Mouse (Mus musculus) hindbrain, postnatal 0 days (tissue): ENCODE data around the gene Sfn. TPM values are rescaled to one million over a fixed set of nuclear protein-coding genes. Genes with fewer than 3 reads are reported as not detected.

Source experiments
- ATAC-seq: fragments of 200-750 bp; cut with Nextera tagmentation; 2 replicates; pipeline ENCODE4 v1.8.0; 2017; ENCODE audit warnings: mild to moderate bottlenecking, moderate TSS enrichment, moderate library complexity
- DNase-seq: peaks from one replicate; pipeline ENCODE4 v3.0.0-alpha.2; 2015; ENCODE audit warnings: low spot score
- H3K27ac ChIP-seq: fragments of 300-500 bp; sonication (generic); 2 replicates; pipeline ENCODE4 v1.5.1; 2014; ENCODE audit warnings: mild to moderate bottlenecking
- H3K27me3 ChIP-seq: fragments of 300-500 bp; sonication (generic); 2 replicates; pipeline ENCODE4 v1.6.1; 2014; ENCODE audit warnings: low read length, mixed read lengths; ENCODE audit not compliant: insufficient read depth
- H3K36me3 ChIP-seq: fragments of 300-500 bp; sonication (generic); 2 replicates; pipeline ENCODE4 v1.6.1; 2014; ENCODE audit warnings: low read length, mixed read lengths; ENCODE audit not compliant: insufficient read depth
- H3K4me1 ChIP-seq: fragments of 300-500 bp; sonication (generic); 2 replicates; pipeline ENCODE4 v1.6.1; 2014; ENCODE audit warnings: antibody characterized with exemption, low read length, mixed read lengths; ENCODE audit not compliant: insufficient read depth
- H3K4me2 ChIP-seq: fragments of 300-500 bp; sonication (generic); 2 replicates; pipeline ENCODE4 v1.6.1; 2014; ENCODE audit warnings: low read depth, mild to moderate bottlenecking, low read length, moderate library complexity, mixed read lengths
- H3K4me3 ChIP-seq: fragments of 300-500 bp; sonication (generic); 2 replicates; pipeline ENCODE4 v1.5.1; 2014; ENCODE audit warnings: low read length
- H3K9ac ChIP-seq: fragments of 300-500 bp; sonication (generic); replicated peaks from 2 replicates; pipeline ENCODE4 v1.6.1; 2014; ENCODE audit warnings: mild to moderate bottlenecking, low read length, moderate library complexity, mixed read lengths
- H3K9me3 ChIP-seq: fragments of 300-500 bp; sonication (generic); 2 replicates; pipeline ENCODE4 v1.6.1; 2016; ENCODE audit warnings: low read length, mixed read lengths
- CTCF ChIP-seq: IDR thresholded peaks from 2 replicates; pipeline ENCODE4 v1.5.1; 2016; ENCODE audit warnings: antibody characterized with exemption, control low read depth, low read depth
- WGBS: fragments of 180-500 bp; shearing (Covaris S2); extraction: QIAGEN DNeasy Blood & Tissue Kit; methylation state at CpG from one replicate; pipeline ENCODE4 v1.1.7; 2014; 5-methylcytosine and 5-hydroxymethylcytosine counted together
- microRNA-seq, 2 experiments: library from miRNA; unstranded; fragments of <30 nt; microRNA quantifications; one replicate each; pipeline ENCODE4; 2016
- polyA plus RNA-seq: library from polyadenylated mRNA; unstranded; fragments of >200 nt; fragmentation: Nextera tagmentation; extraction: Ambion mirVana; gene quantifications from 2 replicates; pipeline ENCODE4 v1.2.1, GENCODE M21; 2015
- total RNA-seq: library from RNA; depleted of rRNA; stranded (reverse); fragments of >200 nt; gene quantifications from 2 replicates; pipeline ENCODE4 v1.2.3, GENCODE M21; 2014; rRNA removed

Gene Sfn
- total and polyA plus RNA-seq, 2 experiments from 2014 or later: 1.4 to 2.8 TPM

GRCm38 (mm10) chr4:133553448-133554330 lies 48.3 kb downstream of the Sfn start:
- no peak for TF ChIP-seq CTCF
- Histone ChIP-seq H3K9me3 (no peaks in the 10 kb centered on the region), H3K4me3 (no peak overlapping the region), H3K27me3 (no peaks in the 10 kb centered on the region), H3K9ac (no peak overlapping the region), H3K4me1 (no peaks in the 10 kb centered on the region), H3K36me3 (no peaks in the 10 kb centered on the region), H3K4me2 (no peak overlapping the region), H3K27ac (no peak overlapping the region)
- no peak for ATAC-seq
- DNase-seq: no peak
- WGBS: 77% methylated on average over 19 of the region's 19 CpGs

GRCm38 (mm10) chr4:133552768-133553447 lies 49.1 kb downstream of the Sfn start, which contains the start of gene Nr0b2:
Gene Nr0b2, plus strand, starts transcription at chr4:133553376.
- no peak within 1 kb of the TSS for H3K27ac ChIP-seq
- no peaks in the 10 kb centered on the region for H3K4me1 ChIP-seq
- no peak within 1 kb of the TSS for H3K4me3 ChIP-seq
- no peak for TF ChIP-seq CTCF
- no peaks in the 10 kb centered on the region for H3K36me3 ChIP-seq
- WGBS: 64% methylated on average over 10 of the region's 10 CpGs
- DNase-seq (no peak), ATAC-seq (no peak)
- H3K9me3 ChIP-seq: no peaks in the 10 kb centered on the region
- H3K4me2 ChIP-seq: no peak within 1 kb of the TSS
- no peak within 1 kb of the TSS for H3K9ac ChIP-seq
- H3K27me3 ChIP-seq: no peaks in the 10 kb centered on the region

- H3K4me1 ChIP-seq: no peaks in the 10 kb centered on the region
- H3K4me2 ChIP-seq: no peak overlapping the region
- no peak overlapping the region for H3K27ac ChIP-seq
- 67% methylated on average over 1 of the region's 1 CpGs for WGBS
- no peak for TF ChIP-seq CTCF
- H3K27me3 ChIP-seq: no peaks in the 10 kb centered on the region
- DNase-seq (no peak), ATAC-seq (no peak)
- H3K4me3 ChIP-seq: no peak overlapping the region
- H3K36me3 ChIP-seq: no peaks in the 10 kb centered on the region
- H3K9ac ChIP-seq: no peak overlapping the region
- no peaks in the 10 kb centered on the region for H3K9me3 ChIP-seq
Measured at GRCm38 (mm10) chr4:133552029-133552428, 49.9 kb downstream of the Sfn start.

Small RNA genes lying within 50 kb of the gene (microRNA-seq; reads per million reads assigned to microRNA genes)
- gene Gm23158: 0 reads per million in 2 experiments

Other genes with a start within 250 kb of the Sfn start
- gene Wdtc1, start 248.7 kb downstream of the Sfn start, total RNA-seq: 47.7 and 51.9 TPM in 2 replicates
- 12.8 and 14.9 TPM in 2 replicates for gene Wdtc1, start 248.7 kb downstream of the Sfn start, polyA plus RNA-seq
- gene Slc9a1, start 232.5 kb downstream of the Sfn start, total RNA-seq: 21.2 and 21.7 TPM in 2 replicates
- 8.2 and 10.1 TPM in 2 replicates for gene Slc9a1, start 232.5 kb downstream of the Sfn start, polyA plus RNA-seq
- gene Tent5b, start 122.0 kb downstream of the Sfn start, total RNA-seq: 1.3 and 3.6 TPM in 2 replicates
- 0.49 and 0.55 TPM in 2 replicates for gene Tent5b, start 122.0 kb downstream of the Sfn start, polyA plus RNA-seq
- gene Trnp1, start 103.6 kb downstream of the Sfn start, total RNA-seq: 48.1 and 54.5 TPM in 2 replicates
- 20.9 and 22.0 TPM in 2 replicates for gene Trnp1, start 103.6 kb downstream of the Sfn start, polyA plus RNA-seq
- 0.11 and 0.26 TPM in 2 replicates for gene Kdf1, start 83.2 kb downstream of the Sfn start, total RNA-seq
- gene Kdf1, start 83.2 kb downstream of the Sfn start, polyA plus RNA-seq: 0.53 and 0.60 TPM in 2 replicates
- 54.1 and 70.4 TPM in 2 replicates for gene Nudc, start 56.2 kb downstream of the Sfn start, total RNA-seq
- gene Nudc, start 56.2 kb downstream of the Sfn start, polyA plus RNA-seq: 265 and 272 TPM in 2 replicates
- gene Nr0b2, start 48.8 kb downstream of the Sfn start, total RNA-seq: 0.47 TPM in 1 of 2 replicates, not detected in the other
- gene Nr0b2, start 48.8 kb downstream of the Sfn start, polyA plus RNA-seq: 0.21 and 0.26 TPM in 2 replicates
- 8.3 and 8.8 TPM in 2 replicates for gene Gpatch3, start 27.4 kb downstream of the Sfn start, total RNA-seq
- 6.1 and 6.3 TPM in 2 replicates for gene Gpatch3, start 27.4 kb downstream of the Sfn start, polyA plus RNA-seq
- 20.0 and 32.2 TPM in 2 replicates for gene Gpn2, start 17.8 kb downstream of the Sfn start, total RNA-seq
- gene Gpn2, start 17.8 kb downstream of the Sfn start, polyA plus RNA-seq: 16.9 and 18.6 TPM in 2 replicates
- gene Zdhhc18, start 48.0 kb upstream of the Sfn start, total RNA-seq: 17.4 and 22.6 TPM in 2 replicates
- gene Zdhhc18, start 48.0 kb upstream of the Sfn start, polyA plus RNA-seq: 8.2 and 10.2 TPM in 2 replicates
- gene Pigv, start 70.5 kb upstream of the Sfn start, total RNA-seq: 11.3 and 13.4 TPM in 2 replicates
- gene Pigv, start 70.5 kb upstream of the Sfn start, polyA plus RNA-seq: 13.0 and 14.0 TPM in 2 replicates
- gene Arid1a, start 154.6 kb upstream of the Sfn start, total RNA-seq: 54.1 and 59.1 TPM in 2 replicates
- 17.6 and 17.7 TPM in 2 replicates for gene Arid1a, start 154.6 kb upstream of the Sfn start, polyA plus RNA-seq